Mouse (Mus musculus) neural tube, postnatal 0 days (tissue): Measurements from ENCODE around the gene Cyp2j8. TPM values are rescaled to one million over a fixed set of nuclear protein-coding genes. Genes with fewer than 3 reads are reported as not detected.

Source experiments
- polyA plus RNA-seq: library from polyadenylated mRNA; unstranded; fragments of >200 nt; fragmentation: Nextera tagmentation; extraction: Ambion mirVana; gene quantifications from 2 replicates; pipeline ENCODE4 v1.2.1, GENCODE M21; 2015

Gene Cyp2j8
- polyA plus RNA-seq, result not detected in 2 replicates

GRCm38 (mm10) chr4:96507286-96507685 is at the start of gene Cyp2j8:
Gene Cyp2j8, minus strand, starts transcription at chr4:96507386.

GRCm38 (mm10) chr4:96553133-96553819 is 46.1 kb upstream of the Cyp2j8 start, which contains the start of gene Cyp2j6:
Gene Cyp2j6, minus strand, starts transcription at chr4:96553661.

Other genes with a start within 250 kb of the Cyp2j8 start
- gene Cyp2j11, start 158.7 kb downstream of the Cyp2j8 start, polyA plus RNA-seq, result not detected in 2 replicates
- gene Cyp2j6, start 46.3 kb upstream of the Cyp2j8 start, polyA plus RNA-seq, result 12.1 and 14.3 TPM in 2 replicates
- gene Cyp2j9, start 84.2 kb upstream of the Cyp2j8 start, polyA plus RNA-seq, result 23.5 and 27.3 TPM in 2 replicates
- not detected in 2 replicates for gene Cyp2j5, start 156.8 kb upstream of the Cyp2j8 start, polyA plus RNA-seq